Mouse (Mus musculus): ENCODE data around the gene Fkbp4.

The Fkbp4 gene

DNA sequence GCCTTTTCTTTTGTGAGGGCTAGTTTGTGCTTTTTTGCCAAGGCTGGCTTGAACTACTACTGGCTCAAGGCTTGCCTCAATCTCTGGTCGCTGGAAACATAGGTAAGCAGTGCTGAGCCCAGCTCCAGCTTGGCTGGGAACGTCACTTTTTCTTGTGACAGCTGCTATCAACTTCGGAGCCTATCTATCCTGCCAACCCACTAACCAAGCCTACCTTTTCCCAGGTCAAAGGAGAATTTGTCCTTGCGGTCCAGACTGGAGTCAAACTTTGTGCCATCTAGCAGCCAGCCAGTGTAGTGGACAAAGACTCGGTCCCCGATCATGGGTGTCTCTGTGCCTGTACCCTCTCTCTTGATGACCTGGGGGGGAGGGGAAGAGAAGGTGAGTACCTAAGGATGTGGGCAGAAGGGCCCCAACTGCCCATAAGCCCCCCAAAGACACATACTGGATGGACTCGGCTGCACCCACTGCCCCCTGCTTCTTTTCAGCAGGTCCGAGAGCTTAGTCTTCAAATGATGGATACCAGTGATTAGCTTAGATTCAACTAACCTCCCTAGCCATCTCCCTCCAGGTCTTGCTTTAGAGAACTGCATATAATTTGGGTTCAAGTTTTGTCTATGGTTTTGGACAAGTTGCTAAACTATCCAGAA, 2.0 kb downstream of the Fkbp4 start:
- DNase-seq = no peak

DNA sequence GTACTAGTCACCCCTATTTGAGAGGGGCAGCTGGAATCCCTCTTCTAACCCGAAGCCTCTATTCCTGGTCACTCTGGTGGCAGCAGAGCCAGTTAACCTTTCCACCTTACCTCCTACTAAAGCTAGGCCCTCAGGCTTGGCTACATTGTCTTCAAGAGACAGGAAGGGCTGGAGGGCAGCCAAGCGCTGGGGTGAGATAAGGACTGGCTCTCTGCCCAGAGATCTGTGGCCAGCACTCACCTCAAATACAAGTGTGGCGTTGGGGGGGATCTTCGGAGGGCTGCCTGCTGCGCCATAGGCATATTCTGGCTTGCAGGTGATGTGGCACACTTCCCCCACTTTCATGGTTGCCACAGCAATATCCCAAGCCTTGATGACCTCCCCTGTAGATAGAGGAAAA, 3.0 kb downstream of the Fkbp4 start:
- peak; percentile 71 to 79 for DNase-seq

DNA sequence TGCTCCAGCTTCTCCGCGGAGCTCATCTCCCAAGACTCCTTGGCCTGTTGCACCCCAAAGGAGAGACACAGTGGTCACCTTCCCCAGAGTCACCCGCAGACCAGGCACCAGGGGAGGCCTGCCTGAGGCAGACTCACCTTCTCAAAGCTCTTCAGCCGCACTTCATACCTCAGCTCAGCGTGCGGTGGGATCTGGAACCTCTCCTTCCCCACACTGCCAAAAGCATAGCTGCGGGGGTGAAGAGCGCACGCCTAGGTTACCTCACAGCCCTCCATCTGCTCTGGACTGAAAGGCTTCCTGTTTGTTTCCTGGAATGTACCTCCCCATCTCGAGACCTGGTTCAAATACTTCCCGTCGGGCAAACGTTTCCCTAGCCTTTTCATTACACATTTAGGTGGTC, 4.9 kb downstream of the Fkbp4 start:
- peak; percentile 67 to 74 for DNase-seq

DNA sequence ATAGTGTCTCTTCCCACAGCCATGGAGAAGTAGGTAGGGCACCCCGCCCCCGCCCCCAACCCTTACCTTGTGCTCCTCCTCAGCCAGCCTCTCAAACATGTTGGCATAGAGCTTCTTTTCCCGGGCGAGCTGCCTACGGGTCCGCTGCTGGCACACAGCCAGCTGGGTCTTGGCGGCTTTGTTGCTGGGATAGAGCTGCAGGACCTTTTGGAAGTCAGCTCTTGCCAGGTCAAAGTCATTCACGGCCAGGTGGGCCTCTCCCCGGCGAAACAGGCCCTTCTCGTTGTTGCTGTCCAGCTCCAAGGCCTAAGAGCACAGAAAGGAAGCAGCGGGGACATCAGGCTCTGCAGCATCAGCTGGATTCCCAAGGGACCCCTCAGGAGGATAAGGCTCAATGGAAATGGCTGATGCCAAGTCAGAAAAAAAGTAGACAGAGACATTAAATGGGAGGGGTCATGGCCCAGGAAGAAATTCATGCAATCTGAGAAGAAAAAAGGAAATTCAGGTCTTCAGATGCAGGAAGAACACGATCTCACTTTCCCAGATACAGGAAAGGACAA, 6.0 kb downstream of the Fkbp4 start:
- peak; percentile 58 to 71 for DNase-seq

DNA sequence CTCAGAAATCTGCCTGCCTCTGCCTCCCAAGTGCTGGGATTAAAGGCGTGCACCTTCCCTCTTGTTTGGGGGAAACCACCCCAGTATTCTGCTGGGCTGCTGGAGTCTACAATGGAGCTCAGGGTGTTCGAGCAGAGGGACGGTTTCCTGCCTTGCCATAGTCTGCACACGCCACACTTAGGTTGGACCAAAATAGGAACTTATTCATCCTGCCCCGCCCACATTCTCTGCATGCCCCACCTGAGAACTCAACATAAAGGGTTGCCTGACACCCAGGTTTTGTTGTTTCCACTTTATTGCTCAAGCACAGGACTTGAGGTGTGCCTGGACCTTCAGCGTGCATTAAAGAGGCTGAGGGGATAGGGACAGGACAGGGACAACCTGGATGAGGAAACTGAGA, 8.7 kb downstream of the Fkbp4 start:
- peak in 1 of 2 experiments; percentile 1 for DNase-seq

DNA sequence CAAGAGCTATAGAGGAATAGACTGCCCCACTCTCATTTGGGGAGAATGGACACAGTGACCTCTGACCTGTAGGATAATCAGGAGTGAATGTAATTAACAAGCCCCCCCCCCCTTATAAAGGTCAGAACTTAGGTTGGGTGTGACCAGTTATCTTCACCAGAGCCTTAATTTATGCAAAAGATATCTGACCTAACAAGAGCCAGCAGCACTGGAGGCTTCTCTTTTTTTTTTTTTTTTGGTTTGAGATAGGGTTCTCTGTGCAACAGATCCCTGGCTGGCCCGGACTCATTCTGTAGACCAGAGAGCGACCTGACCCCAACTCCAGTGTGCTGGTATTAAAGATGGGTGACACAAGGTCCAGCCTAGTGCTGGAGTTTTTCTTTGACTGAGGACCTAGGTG, 9.2 kb downstream of the Fkbp4 start:
- no peak for DNase-seq

DNA sequence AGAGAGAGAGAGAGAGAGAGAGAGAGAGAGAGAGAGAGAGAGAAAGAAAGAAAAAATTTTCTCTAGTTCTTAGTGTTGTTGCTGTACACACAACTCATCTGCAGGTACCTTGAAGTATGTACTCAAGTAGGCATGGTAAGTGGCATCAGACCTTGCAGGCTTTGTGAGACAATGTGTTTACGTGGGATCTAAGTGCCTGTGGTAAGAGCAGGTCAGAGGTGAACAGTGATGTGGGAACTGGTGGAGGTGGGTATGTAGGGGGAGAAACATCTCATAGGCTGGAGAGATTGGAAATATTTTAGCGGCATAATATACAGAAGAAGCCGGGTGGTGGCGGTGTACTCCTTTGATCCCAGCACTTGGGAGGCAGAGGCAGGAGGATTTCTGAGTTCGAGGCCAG, 10.9 kb downstream of the Fkbp4 start:
- DNase-seq = no peak

DNA sequence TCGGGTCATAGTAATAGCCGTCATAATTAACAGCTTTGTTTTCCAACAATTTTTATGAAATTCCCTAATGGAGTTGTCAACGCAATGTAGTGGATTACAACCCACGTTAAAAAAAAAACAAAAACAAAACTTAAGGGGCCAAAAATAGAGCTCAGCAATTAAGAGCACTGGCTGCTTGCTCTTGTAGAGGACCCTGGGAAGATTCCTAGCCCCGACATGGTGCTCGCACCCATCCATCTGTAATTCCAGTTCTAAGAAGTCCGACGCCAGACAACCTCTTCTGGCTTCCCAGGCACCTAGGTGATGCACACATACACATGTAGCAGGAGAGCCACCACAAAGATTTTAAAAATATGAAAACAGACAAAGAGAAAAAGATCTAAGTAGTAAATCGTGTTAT, 13.4 kb downstream of the Fkbp4 start:
- no peak for DNase-seq

DNA sequence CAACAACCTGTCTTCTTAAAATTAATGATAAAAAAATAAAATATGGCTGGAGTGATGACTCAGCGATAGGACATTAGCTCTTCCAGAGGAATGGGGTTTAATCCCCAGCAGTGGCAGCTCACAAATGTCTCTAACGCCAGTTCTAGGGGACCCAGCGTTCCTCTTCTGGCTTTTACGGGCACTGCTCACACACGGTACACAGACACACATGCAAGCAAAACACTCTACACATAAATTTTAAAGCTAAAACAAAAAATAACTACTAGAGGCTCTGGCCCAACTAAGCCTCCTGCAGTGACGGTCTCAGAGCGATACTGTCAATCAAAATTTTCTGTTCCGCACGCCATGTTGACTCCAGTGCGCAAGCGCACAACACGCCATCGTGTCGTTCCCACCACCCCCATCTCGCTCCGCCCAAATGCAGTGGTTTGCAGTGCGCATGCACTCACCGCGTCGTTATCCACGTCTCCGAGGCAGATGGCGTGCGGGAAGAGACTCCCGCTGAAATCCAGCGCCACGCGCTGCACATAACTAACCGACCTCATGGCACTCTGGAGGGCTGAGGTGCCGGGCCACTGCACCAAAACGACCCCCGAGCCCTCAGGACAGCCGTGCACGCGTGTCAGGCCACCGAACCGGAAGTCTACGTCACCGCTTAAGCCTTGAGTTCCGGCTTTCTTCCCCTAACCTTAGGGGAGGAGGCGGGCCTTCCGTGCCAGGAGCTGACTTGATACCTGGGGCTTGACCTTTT, 14.0 kb downstream of the Fkbp4 start, which contains the start of gene Itfg2:
Gene Itfg2 (minus strand): TSS at position 663 of the 751 bp plus-strand sequence.
- DNase-seq = peak; percentile 96 to 98

DNA sequence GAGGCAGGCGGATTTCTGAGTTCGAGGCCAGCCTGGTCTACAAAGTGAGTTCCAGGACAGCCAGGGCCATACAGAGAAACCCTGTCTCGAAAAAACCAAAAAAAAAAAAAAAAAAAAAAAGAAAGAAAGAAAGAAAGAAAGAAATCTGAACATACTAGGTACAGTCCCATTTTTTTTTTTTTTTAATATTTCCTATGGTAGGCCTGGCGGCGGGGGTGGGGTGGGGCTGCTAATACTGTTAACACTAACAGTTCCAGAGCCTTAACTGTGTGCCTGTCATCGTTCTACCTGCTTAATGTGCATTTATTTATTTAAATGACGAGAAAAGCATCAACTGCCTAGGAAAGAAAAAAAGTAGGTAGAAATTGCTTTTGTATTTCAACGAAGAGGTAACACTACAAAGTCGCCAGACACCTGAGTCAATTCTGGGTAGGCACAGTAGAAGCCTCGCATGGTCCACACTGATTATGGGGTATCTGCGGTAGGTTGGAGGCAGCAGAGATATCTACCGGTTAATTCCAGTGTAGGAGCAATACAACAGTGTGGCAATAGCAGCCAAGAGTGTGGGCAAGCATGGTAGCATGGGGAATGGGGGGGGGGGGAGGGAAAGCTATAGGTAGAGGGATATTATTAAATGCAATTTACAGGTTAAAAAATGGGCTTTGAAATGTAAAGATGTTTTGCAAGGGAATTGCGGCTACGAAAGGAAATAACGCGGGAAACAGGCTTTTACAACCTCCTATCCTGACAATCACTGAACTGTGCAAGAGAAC, 14.8 kb downstream of the Fkbp4 start:
- peak; percentile 31 to 44 for DNase-seq

DNA sequence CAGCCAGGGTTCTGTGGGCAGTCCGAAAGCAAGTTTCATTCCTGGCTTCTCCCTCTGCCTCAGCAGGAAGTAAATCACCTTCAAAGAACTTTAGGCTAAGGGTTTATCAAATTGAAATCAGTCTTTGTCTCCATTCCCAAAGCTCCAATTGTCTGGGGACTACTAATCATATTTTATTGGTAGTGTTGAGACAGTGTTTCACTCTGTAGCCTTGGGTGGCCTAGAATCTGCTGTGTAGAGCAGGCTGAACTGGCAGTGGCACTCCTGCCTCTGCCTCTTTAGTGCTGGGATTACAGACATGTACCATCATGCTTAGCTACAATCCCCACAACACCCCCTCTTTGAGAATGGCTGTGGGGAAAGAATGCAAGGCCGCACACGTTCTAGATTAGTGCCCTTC, 17.0 kb downstream of the Fkbp4 start:
- no peak for DNase-seq

DNA sequence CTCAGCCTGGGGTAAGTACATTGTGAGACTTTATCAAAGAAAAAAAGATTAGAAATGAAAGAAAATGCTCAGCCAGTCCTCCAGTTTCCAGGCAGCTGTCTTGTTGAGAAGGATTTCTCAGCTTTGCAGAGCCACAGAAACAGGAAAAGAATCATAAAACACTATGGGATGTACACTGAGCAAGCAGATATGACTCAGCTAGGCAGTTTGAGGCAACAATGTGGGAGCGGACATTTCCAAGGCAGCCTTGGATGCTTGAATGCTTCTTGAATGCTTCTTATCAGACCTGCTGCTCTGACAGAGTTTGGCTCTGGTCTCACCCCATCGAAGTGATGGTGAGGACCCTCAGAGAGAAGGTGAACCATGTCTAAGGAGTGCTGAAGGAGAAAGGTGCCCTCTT, 17.4 kb downstream of the Fkbp4 start:
- no peak for DNase-seq

DNA sequence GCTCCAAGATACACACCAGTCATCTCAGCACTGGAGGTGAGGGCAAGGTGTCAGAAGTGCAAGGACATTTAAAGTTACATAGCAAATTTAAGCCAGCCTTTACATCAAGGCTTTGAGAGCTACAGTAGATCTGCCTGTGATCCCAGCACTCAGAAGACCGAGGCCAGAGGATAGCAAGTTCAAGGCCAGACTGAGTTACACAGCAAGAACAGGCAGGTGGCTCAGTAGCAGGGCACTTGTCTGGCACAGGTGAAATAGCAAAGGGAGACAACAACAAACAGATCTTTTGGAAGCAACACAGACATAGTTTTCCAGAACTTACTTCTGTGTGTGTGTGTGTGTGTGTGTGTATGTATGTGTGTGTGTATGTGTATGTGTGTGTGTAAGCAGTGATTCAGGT, 20.4 kb downstream of the Fkbp4 start:
- no peak for DNase-seq

DNA sequence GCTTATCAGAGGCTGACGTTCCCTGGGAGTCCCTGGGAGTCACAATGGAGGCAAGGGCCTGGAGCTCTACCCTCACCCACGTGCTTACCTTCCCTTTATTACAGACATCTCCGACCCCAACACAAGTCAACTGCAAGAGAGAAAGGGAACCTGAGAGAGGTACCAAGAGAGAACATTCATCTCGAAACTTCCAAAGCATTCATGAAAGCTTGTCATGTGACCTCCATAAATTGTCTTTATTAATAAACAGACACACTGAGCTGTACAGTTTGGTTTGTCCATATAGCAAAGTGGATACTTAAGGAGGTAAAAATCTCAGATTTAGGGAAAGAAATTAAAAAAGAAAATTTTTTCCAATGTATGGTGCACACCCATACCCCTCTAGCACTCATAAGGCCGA, 22.3 kb downstream of the Fkbp4 start:
- no peak for DNase-seq

DNA sequence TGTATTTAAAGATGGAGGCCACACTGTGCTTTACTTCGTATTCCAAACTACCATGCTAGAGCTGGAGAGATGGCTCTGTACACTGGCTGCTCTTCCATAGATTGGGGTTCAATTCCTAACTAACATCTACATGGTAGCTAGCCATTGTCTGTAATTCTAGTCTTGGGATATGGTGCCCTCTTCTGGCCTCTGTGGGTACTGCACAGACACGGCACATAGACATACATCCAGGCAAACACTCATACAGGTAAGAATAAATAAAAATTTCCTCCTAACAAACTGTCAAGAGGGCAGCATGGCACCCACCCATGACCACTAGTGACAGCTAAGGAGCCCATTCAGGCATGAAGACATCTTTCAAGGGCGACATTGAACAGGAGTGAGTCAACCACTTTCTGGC, 27.4 kb downstream of the Fkbp4 start:
- peak; percentile 78 to 87 for DNase-seq

DNA sequence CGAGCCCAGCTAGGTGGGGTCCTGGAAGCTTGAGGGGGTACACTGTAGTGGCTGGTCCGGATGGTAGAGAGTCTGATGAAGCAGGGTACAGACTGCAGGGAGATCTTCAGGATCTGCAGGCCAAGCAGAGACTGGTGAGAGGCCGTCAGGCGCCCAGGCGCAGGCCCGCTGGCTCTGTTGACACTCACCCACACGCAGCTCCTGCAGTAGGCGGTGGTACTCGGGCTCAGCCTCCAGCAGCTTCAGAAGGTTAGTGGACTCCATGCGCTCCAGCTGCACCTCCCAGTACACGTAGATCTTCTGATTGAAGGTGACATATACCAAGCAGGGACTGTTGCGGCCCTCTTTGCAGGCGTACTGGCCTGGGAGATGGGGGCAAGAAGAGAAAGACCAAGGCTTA, 28.2 kb downstream of the Fkbp4 start:
- no peak for DNase-seq

DNA sequence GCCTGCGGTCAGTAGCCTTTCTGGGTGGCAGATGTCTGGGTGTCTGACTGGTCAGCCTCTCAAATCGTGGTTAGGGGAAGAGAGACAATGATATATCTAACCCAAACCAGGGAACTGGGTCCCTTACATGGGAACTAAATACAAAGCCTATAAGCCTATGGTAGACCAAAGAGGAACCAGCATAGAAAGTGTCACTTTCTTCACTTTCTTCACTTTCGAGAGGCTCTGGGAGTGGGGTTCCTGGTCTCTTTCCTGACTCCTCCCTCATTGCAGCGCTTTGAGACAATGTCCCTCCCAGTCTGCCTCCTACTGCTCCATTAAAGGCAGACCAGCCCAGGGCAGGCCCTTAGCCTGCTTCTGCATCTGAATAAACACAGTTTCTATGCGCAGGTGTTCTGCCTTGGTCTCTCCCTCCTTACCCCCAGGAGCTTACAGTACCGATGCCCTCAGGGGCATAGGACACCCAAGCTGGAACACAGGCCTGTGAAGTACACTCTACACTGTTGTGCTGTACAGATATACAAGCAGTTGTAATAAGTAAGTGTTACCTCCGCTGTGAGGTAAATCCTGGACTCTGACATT, 29.8 kb downstream of the Fkbp4 start:
- no peak for DNase-seq

DNA sequence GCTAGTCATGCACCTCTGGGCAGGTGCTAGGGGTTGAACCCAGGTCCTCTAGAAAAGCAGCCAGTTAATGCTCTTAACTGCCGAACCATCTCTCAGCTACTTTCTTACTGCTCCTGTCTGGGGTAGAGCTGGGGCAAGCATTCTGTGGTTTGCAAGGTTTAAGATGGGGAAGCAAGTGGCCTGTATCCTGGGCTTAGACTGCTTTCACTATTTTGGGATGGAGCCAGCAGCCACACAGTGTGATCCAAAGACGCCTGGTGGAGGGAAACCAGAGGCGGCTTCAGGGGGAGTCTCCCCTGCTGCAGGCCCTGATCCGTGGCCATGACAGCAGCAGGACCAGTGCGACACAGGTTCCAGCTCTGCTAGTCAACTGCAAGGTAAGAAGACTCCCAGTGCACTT, 33.8 kb downstream of the Fkbp4 start:
- no peak for DNase-seq

DNA sequence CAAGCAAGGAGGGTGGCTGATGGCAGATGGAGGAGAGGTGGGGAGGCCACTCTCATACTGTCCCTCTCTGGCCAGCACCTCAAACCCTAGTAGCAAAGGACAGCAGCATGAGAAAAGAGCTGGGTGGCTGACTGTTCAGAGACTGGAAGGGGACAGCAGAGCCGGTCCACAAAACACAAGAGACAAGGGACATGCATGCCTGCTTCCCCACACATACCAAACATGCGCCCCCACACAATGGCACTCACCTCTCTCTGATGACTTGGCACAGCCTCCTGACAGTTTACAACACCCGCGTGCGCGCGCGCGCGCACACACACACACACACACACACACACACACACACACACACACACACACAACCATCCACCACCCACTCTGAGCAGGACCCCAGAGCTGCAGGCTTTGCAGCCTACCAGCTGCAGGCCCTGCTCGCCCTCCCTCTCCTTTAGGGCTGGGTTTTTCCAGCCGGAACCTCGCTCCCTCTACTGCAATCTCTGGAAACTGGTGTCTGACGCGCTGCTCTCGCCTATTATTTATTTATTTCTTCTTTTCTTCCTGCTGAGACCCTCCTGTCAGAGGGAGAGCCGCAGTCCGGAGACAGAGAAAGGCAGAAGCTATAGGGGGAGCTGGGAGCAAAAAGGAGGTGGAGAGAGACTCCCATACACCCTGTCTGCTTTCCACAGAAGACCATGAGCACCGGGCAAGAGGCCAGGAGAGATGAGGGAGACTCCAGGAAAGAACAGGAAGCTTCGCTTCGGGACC, 38.9 kb downstream of the Fkbp4 start:
- peak; percentile 73 to 81 for DNase-seq

DNA sequence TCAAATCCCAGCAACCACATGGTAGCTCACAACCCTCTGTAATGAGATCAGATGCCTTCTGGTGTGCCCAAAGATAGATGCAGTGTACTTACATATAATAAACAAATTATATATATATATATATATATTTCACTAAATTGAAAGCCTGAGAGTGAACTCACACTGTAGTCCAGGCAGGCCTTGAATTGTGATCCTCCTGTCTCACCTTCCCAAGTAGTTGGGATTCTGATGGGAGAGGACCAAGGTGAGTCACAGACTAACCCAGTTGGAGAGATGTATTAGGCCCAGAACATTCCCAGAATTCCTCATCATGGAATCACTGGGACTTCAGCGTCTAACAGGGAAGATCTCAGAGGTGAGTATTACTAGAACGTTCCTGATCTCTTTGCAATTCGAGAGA, 39.5 kb downstream of the Fkbp4 start, which contains the start of gene Nrip2:
Gene Nrip2 (plus strand): TSS at position 301 of the 400 bp plus-strand sequence.
- DNase-seq = no peak

DNA sequence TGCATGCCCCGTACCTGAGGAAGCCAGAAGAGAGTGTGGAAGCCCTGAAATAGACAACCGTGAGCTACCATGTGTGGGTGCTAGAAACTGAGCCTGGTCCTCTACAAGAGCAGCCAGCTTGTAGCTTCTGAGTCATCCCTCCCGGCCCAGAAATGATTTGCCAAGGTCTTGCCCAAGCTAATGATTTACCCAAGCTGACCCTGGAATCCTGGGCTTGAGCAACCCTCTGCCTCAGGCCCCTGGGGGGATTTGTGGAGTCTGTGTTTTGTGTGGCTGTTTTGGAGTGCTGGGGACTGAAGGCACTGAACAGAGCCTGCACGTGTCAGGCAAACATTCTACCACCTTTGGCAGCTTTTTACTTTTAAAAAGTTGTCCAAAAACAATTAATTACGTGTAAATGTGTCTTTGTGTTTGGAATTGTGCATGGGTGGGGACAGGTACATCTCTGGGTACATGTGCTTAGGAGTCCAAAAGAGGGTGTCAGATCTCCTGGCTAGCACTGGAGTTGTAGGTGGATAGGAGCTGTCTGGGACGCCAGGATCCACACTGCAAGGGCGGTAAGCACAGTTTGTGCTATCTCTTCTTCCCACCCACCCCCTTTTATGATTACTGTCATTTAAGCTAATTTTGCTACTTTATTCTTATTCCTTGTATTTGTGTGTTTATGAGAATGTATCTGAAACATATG, 40.8 kb downstream of the Fkbp4 start:
- DNase-seq = no peak

DNA sequence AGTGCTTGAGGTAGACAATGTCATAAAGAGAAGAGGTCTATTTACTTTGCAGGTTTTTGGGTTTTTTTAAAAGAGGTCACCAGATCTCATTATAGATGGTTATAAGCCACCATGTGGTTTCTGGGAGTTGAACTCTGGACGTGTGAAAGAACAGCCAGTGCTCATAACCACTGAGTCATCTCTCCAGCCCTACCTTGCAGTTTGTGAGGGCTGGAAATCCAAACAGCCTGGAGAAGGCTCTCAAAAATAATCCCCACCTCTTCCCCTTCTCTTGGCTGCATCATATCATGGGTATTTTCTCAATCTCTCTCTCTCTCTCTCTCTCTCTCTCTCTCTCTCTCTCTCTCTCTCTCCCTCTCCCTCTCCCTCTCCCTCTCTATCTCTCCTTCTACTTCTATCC, 47.8 kb downstream of the Fkbp4 start:
- DNase-seq = no peak
